In genomic region chr13:54035541-54035940, GRCm38 (mm10) we compare ENCODE assay signal across 11 mouse cellular contexts. TPM values are rescaled to one million over a fixed set of nuclear protein-coding genes. Genes with fewer than 3 reads are reported as not detected.
A peak's percentile ranks its signal among the peaks of the same experiment; 100 is the strongest.
DNase-seq lines count a peak whose midpoint lies in the region; ATAC-seq lines count a peak whose summit lies in the region.
"Had no signal": no experiment of that assay in that cellular context is flagged by ENCODE, and none has a peak within 500 bp of the region (broad histone marks: within the 10 kb centered on the region; RNA-seq: fewer than 3 reads in every experiment).

No protein-coding gene starts in this region.

- no peak overlapping the region for H3K4me3 ChIP-seq in forebrain, embryonic 14.5 days (ENCODE audit: low read depth, low read length)
- H3K4me3 ChIP-seq in forebrain, embryonic 15.5 days, result no peak overlapping the region
- H3K4me3 ChIP-seq in limb, embryonic 11.5 days (ENCODE audit: low read depth, low read length), result no peak overlapping the region
- no peak overlapping the region for H3K4me3 ChIP-seq in limb, embryonic 10.5 days
- H3K4me3 ChIP-seq in embryonic facial prominence, embryonic 10.5 days, result no peak overlapping the region
- H3K4me3 ChIP-seq: heart, embryonic 15.5 days had no signal

- WGBS in forebrain, embryonic 14.5 days, result 54% methylated on average over 1 of the region's 1 CpGs
- 60% methylated on average over 1 of the region's 1 CpGs for WGBS in forebrain, embryonic 15.5 days
- WGBS in limb, embryonic 11.5 days, result 68% methylated on average over 1 of the region's 1 CpGs
- WGBS in limb, embryonic 10.5 days, result 76% methylated on average over 1 of the region's 1 CpGs
- WGBS in embryonic facial prominence, embryonic 10.5 days, result 61% methylated on average over 1 of the region's 1 CpGs

- no peak for ATAC-seq in forebrain, embryonic 14.5 days
- ATAC-seq in forebrain, embryonic 15.5 days (replicated peaks), result no peak
- ATAC-seq in limb, embryonic 11.5 days (ENCODE audit: insufficient number of reproducible peaks, low FRiP score, low TSS enrichment, low read depth), result no peak

- H3K9me3 ChIP-seq in forebrain, embryonic 14.5 days (replicated peaks; ENCODE audit: control insufficient read depth, low read length), result no peaks in the 10 kb centered on the region
- H3K9me3 ChIP-seq in forebrain, embryonic 15.5 days, result no peaks in the 10 kb centered on the region
- H3K9me3 ChIP-seq in limb, embryonic 11.5 days (ENCODE audit: control insufficient read depth, low read length), result no peaks in the 10 kb centered on the region
- H3K9me3 ChIP-seq in limb, embryonic 10.5 days (replicated peaks), result no peaks in the 10 kb centered on the region
- H3K9me3 ChIP-seq in embryonic facial prominence, embryonic 10.5 days, result no peaks in the 10 kb centered on the region
- H3K9me3 ChIP-seq: heart, embryonic 15.5 days had no signal

- no peaks in the 10 kb centered on the region for H3K36me3 ChIP-seq in forebrain, embryonic 14.5 days (ENCODE audit: control insufficient read depth, insufficient read depth, low read length)
- no peaks in the 10 kb centered on the region for H3K36me3 ChIP-seq in forebrain, embryonic 15.5 days
- no peaks in the 10 kb centered on the region for H3K36me3 ChIP-seq in limb, embryonic 11.5 days (ENCODE audit: control insufficient read depth, insufficient read depth, low read length)
- no peaks in the 10 kb centered on the region for H3K36me3 ChIP-seq in limb, embryonic 10.5 days
- no peaks in the 10 kb centered on the region for H3K36me3 ChIP-seq in embryonic facial prominence, embryonic 10.5 days (replicated peaks)
- H3K36me3 ChIP-seq: heart, embryonic 15.5 days had no signal

- no peaks in the 10 kb centered on the region for H3K4me1 ChIP-seq in forebrain, embryonic 14.5 days (ENCODE audit: control insufficient read depth, insufficient read depth, low read length)
- no peaks in the 10 kb centered on the region for H3K4me1 ChIP-seq in forebrain, embryonic 15.5 days
- no peaks in the 10 kb centered on the region for H3K4me1 ChIP-seq in limb, embryonic 11.5 days (ENCODE audit: control insufficient read depth, insufficient read depth, low read length)
- H3K4me1 ChIP-seq in limb, embryonic 10.5 days, result no peaks in the 10 kb centered on the region
- H3K4me1 ChIP-seq in embryonic facial prominence, embryonic 10.5 days, result peaks cover 4% of the 10 kb centered on the region
- H3K4me1 ChIP-seq: heart, embryonic 15.5 days had no signal

- no peak overlapping the region for H3K27ac ChIP-seq in forebrain, embryonic 14.5 days (ENCODE audit: low read depth, low read length)
- H3K27ac ChIP-seq in forebrain, embryonic 15.5 days (replicated peaks), result no peak overlapping the region
- no peak overlapping the region for H3K27ac ChIP-seq in limb, embryonic 11.5 days (replicated peaks; ENCODE audit: low read depth, low read length)
- H3K27ac ChIP-seq in limb, embryonic 10.5 days, result no peak overlapping the region
- no peak overlapping the region for H3K27ac ChIP-seq in embryonic facial prominence, embryonic 10.5 days (replicated peaks)
- H3K27ac ChIP-seq: heart, embryonic 15.5 days; macrophage had no signal

- H3K4me2 ChIP-seq in forebrain, embryonic 14.5 days (ENCODE audit: low read length), result no peak overlapping the region
- H3K4me2 ChIP-seq in forebrain, embryonic 15.5 days (replicated peaks), result no peak overlapping the region
- H3K4me2 ChIP-seq in limb, embryonic 11.5 days (ENCODE audit: low read depth, severe bottlenecking), result no peak overlapping the region
- H3K4me2 ChIP-seq: heart, embryonic 15.5 days had no signal

- peak; percentile 25 for DNase-seq in forebrain, embryonic 14.5 days (ENCODE audit: low spot score)
- DNase-seq in limb, embryonic 11.5 days (ENCODE audit: low spot score), result peak; percentile 44
- no peak for DNase-seq in limb, embryonic 10.5 days (ENCODE audit: low spot score)
- DNase-seq in ES-CJ7 (ENCODE audit: low read depth, low spot score), result peak; percentile 62
- DNase-seq in embryonic facial prominence, embryonic 10.5 days (ENCODE audit: low spot score), result peak; percentile 18
- DNase-seq in urinary bladder, postnatal 4 days (ENCODE audit: low spot score in 2 of 2), result no peak
- no peak for DNase-seq in urinary bladder, adult 18-20 months (ENCODE audit: low spot score in 2 of 2)
- DNase-seq: cerebellum, adult 11 months had no signal

- H3K27me3 ChIP-seq in forebrain, embryonic 14.5 days (replicated peaks; ENCODE audit: control insufficient read depth, insufficient read depth, low read length), result no peaks in the 10 kb centered on the region
- H3K27me3 ChIP-seq in forebrain, embryonic 15.5 days, result no peaks in the 10 kb centered on the region
- H3K27me3 ChIP-seq in limb, embryonic 11.5 days (ENCODE audit: control insufficient read depth, insufficient read depth, low read length), result no peaks in the 10 kb centered on the region
- H3K27me3 ChIP-seq in limb, embryonic 10.5 days (ENCODE audit: low read depth, poor library complexity, severe bottlenecking), result peaks cover 4% of the 10 kb centered on the region; the same call in 1 of the 2 replicates
- no peaks in the 10 kb centered on the region for H3K27me3 ChIP-seq in embryonic facial prominence, embryonic 10.5 days (replicated peaks; ENCODE audit: low read depth, poor library complexity, severe bottlenecking)
- H3K27me3 ChIP-seq: heart, embryonic 15.5 days had no signal

- H3K9ac ChIP-seq in forebrain, embryonic 14.5 days (ENCODE audit: low read length), result no peak overlapping the region
- H3K9ac ChIP-seq in forebrain, embryonic 15.5 days (replicated peaks), result no peak overlapping the region
- H3K9ac ChIP-seq in limb, embryonic 11.5 days (ENCODE audit: low read length), result no peak overlapping the region
- H3K9ac ChIP-seq: heart, embryonic 15.5 days had no signal

RNA-seq across cellular contexts. Expression of gene Drd1, which starts 20.0 kb away (rescaled TPM):
- polyA plus RNA-seq in forebrain, embryonic 14.5 days (2014; fragmentation: Nextera tagmentation; extraction: Ambion mirVana), result 5.1 and 8.3 TPM in 2 replicates
- polyA plus RNA-seq in forebrain, embryonic 15.5 days (2015; fragmentation: Nextera tagmentation; extraction: Ambion mirVana), result 10.1 and 12.3 TPM in 2 replicates
- 0.06 TPM in 1 of 2 replicates, not detected in the other for polyA plus RNA-seq in limb, embryonic 11.5 days (2014; fragmentation: Nextera tagmentation; extraction: Ambion mirVana)
- polyA plus RNA-seq in limb, embryonic 10.5 days (2016; fragmentation: Nextera tagmentation; extraction: Ambion mirVana), result not detected in 2 replicates
- polyA plus RNA-seq in embryonic facial prominence, embryonic 10.5 days (2016; fragmentation: Nextera tagmentation; extraction: Ambion mirVana), result 0.06 and 0.15 TPM in 2 replicates

RNA-seq across cellular contexts. Expression of gene Sfxn1, which starts 36.1 kb away (rescaled TPM):
- polyA plus RNA-seq in forebrain, embryonic 14.5 days (2014; fragmentation: Nextera tagmentation; extraction: Ambion mirVana), result 88.6 and 88.8 TPM in 2 replicates
- 80.1 and 81.9 TPM in 2 replicates for polyA plus RNA-seq in forebrain, embryonic 15.5 days (2015; fragmentation: Nextera tagmentation; extraction: Ambion mirVana)
- 66.6 and 70.1 TPM in 2 replicates for polyA plus RNA-seq in limb, embryonic 11.5 days (2014; fragmentation: Nextera tagmentation; extraction: Ambion mirVana)
- 69.7 and 85.7 TPM in 2 replicates for polyA plus RNA-seq in limb, embryonic 10.5 days (2016; fragmentation: Nextera tagmentation; extraction: Ambion mirVana)
- 86.2 and 87.5 TPM in 2 replicates for polyA plus RNA-seq in embryonic facial prominence, embryonic 10.5 days (2016; fragmentation: Nextera tagmentation; extraction: Ambion mirVana)

Comparison
In these comparisons a context has a peak if more than half of its experiments do, and no peak if none do; other contexts are left out.
1. DNase-seq: peak in forebrain, embryonic 14.5 days (single experiment), limb, embryonic 11.5 days (single experiment), ES-CJ7 (single experiment) and embryonic facial prominence, embryonic 10.5 days (single experiment); none in limb, embryonic 10.5 days (single experiment), urinary bladder, postnatal 4 days (0 of 2) and urinary bladder, adult 18-20 months (0 of 2).